Mouse (Mus musculus): ENCODE measurements around the gene Olfr1313. TPM values are rescaled to one million over a fixed set of nuclear protein-coding genes. Genes with fewer than 3 reads are reported as not detected.
"Not testable (repeated sequence)": the region's sequence is repeated elsewhere in the genome, so short reads cannot be mapped to it uniquely, and the experiment has no call there.

Olfr1313 gene
- total RNA-seq (2021): not detected in 2 replicates
- long read RNA-seq: 0 reads

DNA sequence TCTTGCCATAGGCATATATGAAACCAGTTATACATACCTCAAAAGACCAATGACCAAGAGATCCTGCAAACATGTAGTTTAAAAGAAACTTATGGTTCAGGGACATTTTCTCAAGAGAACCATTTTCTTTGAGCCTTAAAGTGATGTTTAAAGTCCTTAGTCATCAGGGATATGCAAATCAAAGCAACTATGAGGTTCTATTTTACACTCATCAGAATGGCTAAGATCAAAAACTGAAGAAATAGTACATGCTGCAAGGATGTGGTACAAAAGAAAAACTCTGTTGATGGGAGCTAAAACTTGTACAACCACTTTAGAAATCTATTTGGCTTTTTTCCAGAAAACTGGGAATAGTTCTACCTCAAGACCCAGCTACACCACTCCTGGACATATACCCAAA is at the start of gene Olfr1313:
Gene Olfr1313 (minus strand): TSS at position 101 of the 400 bp plus-strand sequence.
- DNase-seq: no peak

GRCm38 (mm10) chr2:112115340-112115739 is 37.7 kb upstream of the Olfr1313 start, which contains the start of gene Olfr1315-ps1:
Gene Olfr1315-ps1, minus strand, starts transcription at chr2:112115440.
- DNase-seq: no peak

DNA sequence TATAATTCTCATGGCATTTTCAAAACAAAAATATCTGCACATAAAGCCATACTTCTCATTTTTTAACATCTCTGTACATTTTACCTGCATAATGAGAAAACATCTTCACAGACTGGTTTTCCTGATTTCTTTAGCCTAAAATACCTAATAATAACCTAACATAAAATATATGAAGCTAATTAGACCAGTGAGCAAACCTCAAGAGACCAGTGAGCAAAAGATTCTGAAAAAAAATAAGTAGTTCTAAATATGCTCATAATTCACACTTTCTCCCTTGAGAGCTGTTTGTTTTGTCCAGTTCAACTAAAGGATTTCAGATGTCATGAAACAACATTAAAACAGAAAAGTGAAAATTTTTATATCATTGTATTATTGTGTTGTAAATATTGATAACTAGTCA is 19.0 kb upstream of the Olfr1313 start, which contains the start of gene Olfr1314:
Gene Olfr1314 (minus strand): TSS at position 101 of the 400 bp plus-strand sequence.
- DNase-seq: no peak

- DNase-seq: no peak
These were observed 27.5 kb downstream of the Olfr1313 start, which contains the start of gene Olfr1312 for GRCm38 (mm10) chr2:112050138-112050537. Gene Olfr1312, minus strand, starts transcription at chr2:112050238.

DNA sequence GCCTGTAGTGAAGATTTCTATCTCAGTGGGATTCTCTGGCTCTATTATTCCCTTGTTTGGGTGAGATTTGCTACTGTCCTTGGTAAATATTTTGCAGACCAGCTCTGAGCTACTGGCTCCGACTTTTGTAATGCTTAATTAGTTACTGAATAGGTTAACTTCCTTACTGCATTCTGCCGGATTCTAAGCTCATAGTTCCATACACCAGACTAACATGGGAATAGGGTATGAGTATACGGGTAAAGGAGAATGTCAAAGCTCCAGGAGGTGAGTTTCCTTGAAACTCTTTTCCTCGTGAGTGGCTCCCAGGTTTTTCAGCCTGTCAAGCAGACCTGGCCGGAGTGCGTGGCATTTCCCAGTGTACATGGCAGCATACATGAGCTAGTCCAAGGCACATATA is 50.7 kb downstream of the Olfr1313 start:
- not testable (repeated sequence) for DNase-seq

GRCm38 (mm10) chr2:112024312-112024711 is 53.3 kb downstream of the Olfr1313 start, which contains the start of gene Olfr1311:
Gene Olfr1311, minus strand, starts transcription at chr2:112024412.
- no peak for DNase-seq

Other genes starting within 250 kb of the Olfr1313 start
- not detected in 2 replicates for gene Olfr1305, start 200.7 kb downstream of the Olfr1313 start, total RNA-seq (2021)
- gene Olfr1306, start 161.6 kb downstream of the Olfr1313 start, total RNA-seq (2021): not detected in 2 replicates
- not detected in 2 replicates for gene Olfr1307, start 128.4 kb downstream of the Olfr1313 start, total RNA-seq (2021)
- gene Olfr1308, start 112.9 kb downstream of the Olfr1313 start, total RNA-seq (2021): not detected in 2 replicates
- gene Olfr1309, start 87.6 kb downstream of the Olfr1313 start, total RNA-seq (2021): not detected in 2 replicates
- gene Olfr1310, start 65.1 kb downstream of the Olfr1313 start, total RNA-seq (2021): not detected in 2 replicates
- gene Olfr1311, start 53.4 kb downstream of the Olfr1313 start, total RNA-seq (2021): not detected in 2 replicates
- not detected in 2 replicates for gene Olfr1312, start 27.6 kb downstream of the Olfr1313 start, total RNA-seq (2021)
- not detected in 2 replicates for gene Olfr1314, start 18.9 kb upstream of the Olfr1313 start, total RNA-seq (2021)
- not detected in 2 replicates for gene Olfr1315-ps1, start 37.6 kb upstream of the Olfr1313 start, total RNA-seq (2021)
- gene Olfr1316, start 57.1 kb upstream of the Olfr1313 start, total RNA-seq (2021): not detected in 2 replicates
- not detected in 2 replicates for gene Olfr1317, start 62.5 kb upstream of the Olfr1313 start, total RNA-seq (2021)
- not detected in 2 replicates for gene Olfr1318, start 76.4 kb upstream of the Olfr1313 start, total RNA-seq (2021)
- 6.0 and 10.4 TPM in 2 replicates for gene Lpcat4, start 161.6 kb upstream of the Olfr1313 start, total RNA-seq (2021)
- not detected in 2 replicates for gene Nutm1, start 181.4 kb upstream of the Olfr1313 start, total RNA-seq (2021)
- gene Nop10, start 184.1 kb upstream of the Olfr1313 start, total RNA-seq (2021): 134 and 135 TPM in 2 replicates
- 43.4 and 52.9 TPM in 2 replicates for gene Slc12a6, start 188.0 kb upstream of the Olfr1313 start, total RNA-seq (2021)
- not detected in 2 replicates for gene Gm21985, start 188.5 kb upstream of the Olfr1313 start, total RNA-seq (2021)